Mouse (Mus musculus) hematopoietic stem cell, adult 5-6 weeks (primary cell): ENCODE measurements around the gene Cib1. TPM values are rescaled to one million over a fixed set of nuclear protein-coding genes. Genes with fewer than 3 reads are reported as not detected.
A peak's percentile ranks its signal among the peaks of the same experiment; 100 is the strongest.

Experiments
- ATAC-seq, 2 experiments: fragments of 125-278 bp in 1 of 2; replicated peaks in 1 of 2; 2 replicates each; pipeline ENCODE4 v1.8.0; 2016 to 2017; ENCODE audit warnings: inconsistent platforms in 2 of 2, mild to moderate bottlenecking in 2 of 2, moderate number of reproducible peaks in 2 of 2, low read depth in 1 of 2, moderate TSS enrichment in 1 of 2; ENCODE audit not compliant: low FRiP score in 2 of 2, poor library complexity in 2 of 2, severe bottlenecking in 2 of 2, insufficient read depth in 1 of 2, low TSS enrichment in 1 of 2
- total RNA-seq: library from RNA; stranded (forward); fragments of 172-1452, 232-1000 nt; gene quantifications from 2 replicates; pipeline ENCODE4 v1.2.3, GENCODE M21; 2017

Cib1 gene
- total RNA-seq, 1 experiment from 2014 or later = 29.3 TPM

DNA sequence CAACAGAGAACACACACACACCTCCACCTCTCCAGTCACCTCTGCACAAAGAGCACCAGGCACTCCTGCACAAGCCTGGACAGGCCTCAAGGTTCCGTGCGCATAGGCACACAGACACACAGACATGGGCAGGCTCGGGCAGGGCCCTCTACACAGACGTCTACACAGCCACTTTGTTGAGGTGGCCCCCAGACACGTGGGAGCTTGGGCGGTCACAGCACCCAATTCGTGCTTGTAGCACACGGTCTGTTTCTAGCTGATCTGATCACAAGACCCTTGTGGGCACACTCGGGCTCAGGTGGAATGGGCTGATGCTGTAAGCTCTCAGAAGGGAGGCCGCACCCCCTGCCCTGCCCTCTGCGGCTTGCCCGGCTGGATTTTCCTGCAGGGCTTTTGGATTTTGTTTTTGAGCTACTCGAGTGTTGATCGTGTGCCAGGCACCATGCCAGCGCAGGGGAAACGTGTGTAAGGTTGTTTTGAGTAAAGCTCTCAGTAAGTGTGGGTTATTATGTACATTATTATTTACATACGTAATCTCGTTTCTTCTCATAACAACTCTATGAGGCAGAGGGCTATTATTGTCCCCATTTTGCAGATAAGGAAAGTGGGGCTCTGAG lies 24.5 kb downstream of the Cib1 start:
- no peak for ATAC-seq

DNA sequence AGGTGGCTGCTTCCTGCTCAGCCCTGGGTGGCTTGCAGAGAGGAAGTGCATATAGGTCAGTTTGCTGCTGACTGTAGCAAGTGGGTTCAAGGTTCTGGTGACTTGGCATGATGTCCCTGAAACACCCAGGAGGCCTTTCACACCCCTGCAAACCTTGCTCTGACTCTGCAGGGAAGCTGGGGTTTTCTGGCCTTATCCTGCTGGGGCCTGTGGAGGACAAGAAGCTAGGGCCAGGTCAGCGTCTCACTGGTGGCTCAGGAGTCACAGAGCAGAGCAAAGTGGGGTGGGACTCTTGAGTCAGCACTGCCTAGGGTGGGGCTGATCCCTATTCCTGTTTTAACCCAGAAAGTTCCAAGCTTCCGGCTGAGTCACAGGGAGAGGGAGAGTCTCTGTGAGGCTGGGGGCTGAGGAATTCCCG lies 25.3 kb downstream of the Cib1 start:
- no peak for ATAC-seq

DNA sequence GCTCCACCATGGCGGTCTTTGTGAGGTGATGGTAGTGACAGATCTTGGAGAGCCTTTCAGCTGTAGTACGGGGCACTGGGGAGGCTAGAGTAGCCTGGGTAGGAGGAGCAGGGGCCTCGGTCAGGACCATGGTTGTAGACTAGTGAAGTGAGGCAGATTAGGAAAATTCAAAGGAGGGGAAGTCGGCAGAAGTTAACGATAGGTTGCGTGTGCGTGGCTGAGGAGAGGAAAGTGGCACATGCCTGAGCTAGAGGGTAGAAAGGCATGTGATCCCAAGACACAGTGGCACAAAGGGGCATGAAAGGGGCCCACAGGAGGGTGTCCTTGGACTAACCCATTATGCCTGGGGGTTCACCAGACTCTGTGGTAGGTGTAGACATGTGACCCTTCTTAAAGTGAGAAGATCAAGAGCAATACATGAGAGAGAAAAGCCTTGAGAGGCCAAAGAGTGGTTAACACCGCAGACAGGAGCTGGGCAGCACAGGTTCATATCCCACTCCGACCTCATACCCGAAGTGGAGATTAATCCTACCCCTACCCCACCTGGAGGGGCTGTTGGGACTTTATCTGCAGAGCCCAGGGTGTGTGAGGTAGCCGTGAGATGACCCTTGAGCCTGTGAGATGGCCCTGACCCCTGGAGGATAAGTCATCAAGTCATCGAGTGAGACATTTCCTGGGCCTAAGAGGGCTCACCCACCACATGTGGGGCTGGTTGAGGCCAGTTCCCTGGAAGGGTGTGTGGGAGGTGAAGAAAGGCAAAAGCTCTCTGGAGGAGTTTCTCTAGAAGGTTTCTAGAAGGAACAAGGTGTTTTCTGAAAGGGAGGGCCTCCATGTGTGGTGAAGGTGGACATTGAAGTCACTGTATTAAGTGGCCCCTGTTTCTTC lies 26.7 kb downstream of the Cib1 start:
- ATAC-seq = no peak

DNA sequence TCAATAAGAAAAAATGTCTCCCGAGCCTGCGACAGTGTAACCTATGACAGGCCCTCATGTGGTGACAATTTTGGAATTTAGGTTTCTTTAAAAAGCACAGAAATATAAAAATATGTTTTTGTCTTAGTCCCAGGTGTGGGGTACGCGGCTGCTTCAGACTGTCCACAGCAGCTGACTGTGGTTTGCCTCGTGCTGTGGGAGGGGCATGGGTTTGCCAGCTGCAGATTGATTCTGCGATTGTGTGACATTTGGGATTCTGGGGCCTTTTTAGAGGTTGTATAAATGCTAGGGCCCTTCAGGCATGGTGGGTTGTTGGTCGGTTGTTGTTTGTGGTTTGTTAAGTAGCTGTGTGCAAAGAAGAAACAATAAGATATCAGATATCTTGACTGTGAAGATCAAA lies 27.7 kb downstream of the Cib1 start:
- no peak for ATAC-seq

DNA sequence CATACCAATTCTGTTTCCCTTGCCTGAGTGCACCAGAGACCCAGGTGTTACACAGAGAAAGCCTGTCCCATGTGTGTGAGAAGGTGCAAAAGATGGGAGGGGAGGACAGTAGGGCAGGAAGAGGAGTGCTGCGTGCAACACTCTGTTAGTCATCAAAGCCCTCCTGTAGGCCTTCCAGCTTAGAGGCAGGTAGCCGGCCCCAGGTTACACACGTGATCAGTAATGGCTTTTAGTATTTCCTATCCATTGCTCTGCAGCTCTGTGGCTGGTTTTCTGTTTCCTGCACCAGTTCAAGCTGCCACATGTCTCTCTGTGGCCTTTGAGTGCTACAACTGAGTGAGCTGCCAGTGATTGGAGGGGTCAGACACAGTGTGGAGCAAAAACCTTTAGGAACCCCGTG lies 28.3 kb downstream of the Cib1 start:
- ATAC-seq = no peak

DNA sequence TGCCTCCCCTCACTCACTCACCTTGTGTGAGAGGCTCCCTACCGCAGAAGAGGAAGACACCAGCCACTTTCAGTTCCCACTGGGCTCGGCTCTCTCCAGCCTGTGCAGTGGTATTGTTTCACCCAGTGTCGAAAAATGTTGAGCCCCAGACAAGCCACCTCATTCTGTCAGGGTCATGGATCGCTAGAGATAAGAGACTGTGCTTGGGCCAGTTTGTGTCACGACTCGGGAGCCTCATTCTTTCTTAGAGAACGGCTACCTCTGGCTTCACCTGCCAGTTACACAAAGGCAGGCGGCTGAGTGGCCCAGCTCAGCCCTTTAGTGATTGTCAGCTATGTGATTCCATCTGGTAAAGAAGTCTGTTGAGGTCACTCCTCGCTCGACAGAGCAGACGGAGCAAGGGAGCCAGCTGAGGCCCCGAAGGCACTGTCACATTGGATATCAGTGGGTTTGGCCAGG lies 28.9 kb downstream of the Cib1 start:
- ATAC-seq = peak; percentile 48 to 58

DNA sequence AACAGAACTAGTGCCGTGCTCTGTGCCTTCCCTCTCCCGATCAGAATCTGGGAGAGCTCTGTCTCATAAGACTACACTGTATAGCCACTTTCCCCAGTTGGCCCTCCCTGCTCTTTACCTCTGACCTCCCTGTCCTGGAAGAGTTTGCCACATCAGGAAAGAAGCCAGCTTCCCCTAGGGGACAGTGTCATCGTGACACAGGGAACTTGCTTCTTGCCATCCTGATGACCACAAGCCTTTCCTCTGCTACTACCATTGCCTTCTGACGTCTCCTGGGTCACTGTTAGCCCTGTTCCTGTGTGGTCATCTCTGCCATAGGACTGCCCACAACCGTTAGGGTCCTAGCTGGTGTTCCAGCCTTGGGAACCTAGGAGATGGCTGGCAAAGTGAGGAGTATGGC lies 29.7 kb downstream of the Cib1 start:
- no peak; a peak in 1 of 4 replicates for ATAC-seq

DNA sequence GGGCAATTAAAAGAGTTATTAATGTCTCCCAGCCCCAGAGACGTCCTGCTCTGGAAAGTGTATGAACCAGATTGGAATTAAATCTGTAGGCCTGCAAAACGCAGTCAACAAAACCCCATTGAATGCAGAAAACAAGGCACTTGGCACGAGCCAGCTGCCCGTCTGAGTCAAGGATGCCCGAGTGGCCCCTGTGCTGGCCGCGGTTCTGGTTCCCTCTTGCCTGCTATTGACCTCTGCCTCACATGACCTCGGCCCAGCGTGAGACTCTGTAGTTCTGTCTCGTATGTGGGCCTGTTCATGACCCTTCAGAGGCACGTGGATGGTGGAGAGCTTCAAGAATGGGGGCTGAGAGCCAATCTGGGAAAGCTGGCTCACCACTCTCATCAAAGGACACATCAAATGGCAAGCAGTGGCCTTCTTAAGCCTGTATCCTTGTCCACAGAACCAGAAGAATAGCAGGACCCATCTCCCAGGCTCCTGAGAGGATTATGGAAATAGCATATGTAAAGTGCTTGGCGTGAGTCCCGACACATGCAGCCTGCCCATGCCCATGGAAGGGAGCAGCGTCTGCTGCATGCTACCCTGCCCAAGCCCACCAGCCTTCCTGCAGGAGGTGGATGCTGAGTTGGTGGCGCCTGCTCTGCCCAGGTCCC lies 30.6 kb downstream of the Cib1 start:
- ATAC-seq = no peak

DNA sequence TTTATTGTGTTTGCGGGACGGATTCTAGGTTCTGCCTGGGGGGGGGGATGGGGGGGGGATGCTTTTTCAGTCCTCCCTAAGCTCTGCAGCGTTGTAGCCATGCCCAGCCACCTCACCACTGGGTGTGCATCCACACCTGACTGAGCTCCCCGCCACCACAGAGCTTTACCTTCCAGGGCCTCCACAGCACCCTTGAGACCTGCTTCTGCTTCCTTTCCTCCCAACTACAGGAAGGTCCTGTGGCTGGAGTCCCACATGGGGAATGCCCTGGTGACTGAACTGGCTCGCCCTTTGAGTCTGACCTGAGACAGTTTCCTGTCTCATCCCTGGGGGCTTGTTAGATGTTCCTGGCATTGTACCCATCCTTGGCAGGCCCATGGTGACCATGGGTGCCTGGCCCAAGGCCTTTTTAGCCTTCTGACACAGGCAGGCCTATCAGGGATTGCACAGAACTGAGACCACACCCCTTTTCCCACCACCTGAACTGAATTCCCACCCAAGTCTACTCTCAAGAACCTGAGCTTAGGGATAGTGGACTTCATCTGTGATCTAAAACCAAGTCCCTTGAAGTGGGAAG lies 31.6 kb downstream of the Cib1 start:
- ATAC-seq = no peak

DNA sequence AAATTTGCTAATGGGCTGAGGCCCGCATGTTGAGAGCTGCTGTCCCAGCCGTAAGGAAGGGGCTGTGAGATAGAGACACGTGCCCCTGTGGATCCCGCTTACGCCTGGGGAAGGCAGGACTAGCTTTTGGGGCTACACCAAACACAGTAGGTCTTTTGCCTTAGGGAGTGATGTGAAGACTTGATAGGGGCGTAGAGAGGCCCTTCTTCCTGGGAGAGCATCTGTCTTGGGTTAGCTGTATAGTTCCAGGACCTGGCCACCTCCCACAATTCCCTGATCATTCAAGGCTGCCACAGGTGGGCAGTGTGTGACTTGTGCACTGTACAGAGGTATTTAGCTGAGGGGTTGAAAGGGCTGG lies 32.0 kb downstream of the Cib1 start:
- no peak for ATAC-seq

DNA sequence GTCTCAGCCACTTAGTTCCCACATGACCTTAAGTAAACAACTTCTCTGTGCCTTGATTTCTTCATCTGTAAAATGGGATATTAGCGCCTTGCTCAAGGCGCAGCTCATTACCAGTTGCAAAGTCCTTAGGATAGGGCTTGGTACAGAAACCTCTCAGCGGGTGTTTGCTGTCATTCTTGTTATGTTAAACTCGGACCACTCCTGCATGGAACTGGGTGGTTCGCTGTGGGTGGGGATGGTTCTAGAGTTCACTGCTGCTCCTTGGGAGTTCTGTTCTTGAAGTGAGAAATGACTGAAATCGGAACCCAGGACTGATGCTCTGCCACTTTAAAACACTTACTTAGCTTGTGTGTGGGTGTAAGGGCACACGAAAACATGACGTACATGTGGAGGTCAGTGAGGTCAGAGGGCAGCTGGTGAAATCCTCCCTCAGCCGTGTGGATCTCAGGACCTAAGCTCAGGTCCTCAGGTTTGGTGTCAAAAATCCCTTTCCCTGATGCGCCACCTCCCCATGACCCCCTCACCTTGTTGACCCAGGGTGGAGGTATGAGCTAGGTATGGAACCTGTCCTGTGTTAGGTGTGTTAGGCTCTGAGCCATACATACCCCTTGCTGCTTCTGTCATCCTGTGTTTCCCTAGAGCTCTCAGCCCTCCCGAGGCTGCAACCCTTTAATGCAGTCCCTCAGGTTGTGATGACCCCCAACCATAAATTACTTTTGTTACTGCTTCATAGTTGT lies 32.6 kb downstream of the Cib1 start:
- no peak for ATAC-seq

DNA sequence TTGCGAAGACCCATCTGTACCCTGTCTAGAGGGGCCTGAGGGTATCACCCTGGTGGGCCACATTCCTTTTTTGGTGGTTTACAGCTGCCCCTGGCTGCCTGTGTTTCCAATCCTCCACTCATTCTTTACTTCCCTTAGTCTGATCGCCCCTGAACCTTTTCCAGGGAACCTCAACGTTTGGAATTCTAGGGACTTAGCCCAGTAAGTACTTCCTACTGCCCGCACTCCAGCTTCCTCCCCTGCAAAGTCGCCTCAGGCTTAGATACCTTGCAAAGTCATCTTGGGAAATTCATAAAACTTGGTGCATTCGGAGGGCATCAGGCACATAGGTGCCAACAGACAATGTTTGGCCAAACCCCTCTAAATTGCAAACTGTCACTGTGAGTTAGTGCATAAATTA lies 33.3 kb downstream of the Cib1 start:
- no peak for ATAC-seq

DNA sequence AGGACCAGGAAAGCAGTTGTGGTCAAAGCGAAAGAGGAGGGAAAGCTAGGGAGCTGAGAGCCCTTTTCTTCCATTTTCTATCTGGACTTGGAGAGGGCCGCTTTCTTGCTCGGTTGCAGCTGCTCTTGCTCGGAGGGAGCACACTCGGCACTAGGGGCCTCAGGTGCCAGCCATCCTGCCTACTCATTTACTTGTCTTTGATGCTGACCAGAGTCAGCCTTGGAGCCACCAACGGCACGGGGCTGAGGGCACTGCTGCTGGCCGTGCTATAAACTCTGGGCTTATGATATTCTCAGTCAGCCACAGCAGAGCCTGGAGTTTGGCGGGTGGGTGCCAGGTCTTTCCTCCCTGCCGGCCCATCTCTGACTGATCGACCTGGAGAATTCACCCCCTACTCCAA lies 33.8 kb downstream of the Cib1 start:
- peak in 1 of 2 experiments; percentile 4; a peak in 1 of 4 replicates for ATAC-seq

DNA sequence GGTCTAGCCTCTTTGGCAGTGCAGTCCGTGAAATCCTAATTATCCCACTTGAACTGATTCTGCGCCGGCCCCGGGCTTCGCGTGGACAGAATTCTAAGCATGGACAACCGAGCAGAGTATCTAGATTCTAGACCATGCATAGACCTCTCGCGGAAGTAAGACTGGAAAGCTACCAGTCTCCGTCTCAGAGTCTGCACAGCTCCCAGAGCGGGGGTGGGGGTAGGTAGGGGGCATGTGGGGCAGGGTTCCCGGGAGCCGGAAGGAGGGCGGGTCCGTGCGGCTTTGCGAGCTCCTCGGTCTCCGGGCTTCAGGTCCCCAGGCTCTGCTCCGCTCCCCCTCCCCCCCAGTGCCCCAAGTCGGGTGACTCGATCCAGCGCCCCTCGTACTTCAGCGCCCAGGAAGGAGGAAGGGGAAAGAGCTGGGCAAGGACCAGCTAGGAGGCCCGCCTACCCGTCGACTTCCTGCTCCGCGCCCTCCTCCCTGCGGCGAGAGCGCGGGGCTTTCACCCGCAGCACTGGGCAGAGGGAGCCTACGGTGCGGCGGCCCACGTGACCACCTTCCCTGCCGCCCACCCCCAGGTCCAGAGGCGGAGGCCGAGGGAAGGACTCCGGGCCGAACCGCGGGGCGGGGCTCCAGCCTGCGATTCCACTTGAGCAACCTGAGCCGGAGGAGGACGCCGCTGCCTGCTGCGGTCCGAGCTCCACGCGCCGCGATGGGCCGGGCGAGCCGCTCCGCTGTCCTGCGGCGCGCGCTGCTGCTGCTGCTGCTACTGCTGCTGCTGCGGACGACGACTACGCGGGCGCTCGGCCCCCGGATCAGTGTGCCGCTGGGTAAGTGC lies 34.5 kb downstream of the Cib1 start:
- ATAC-seq = peak; percentile 68 to 70

DNA sequence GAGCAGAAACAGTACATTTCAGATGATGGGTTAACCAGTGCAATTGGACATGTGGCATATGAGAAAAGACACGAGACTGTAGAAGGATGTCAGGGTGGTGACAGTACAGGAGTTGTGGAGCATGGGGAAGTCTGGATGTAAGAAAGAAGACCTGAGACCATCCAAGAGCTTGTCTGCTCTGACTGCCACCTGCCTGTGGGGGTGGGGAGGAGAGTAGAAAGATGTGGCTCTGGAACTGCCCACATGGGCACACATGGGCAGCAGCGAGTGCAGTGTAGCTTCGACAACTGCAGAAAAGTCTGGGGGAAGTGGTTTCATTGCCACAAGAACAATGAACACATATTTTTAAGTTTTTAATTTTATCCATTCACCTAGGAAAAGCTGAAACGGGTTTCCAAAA lies 35.2 kb downstream of the Cib1 start:
- no peak for ATAC-seq

DNA sequence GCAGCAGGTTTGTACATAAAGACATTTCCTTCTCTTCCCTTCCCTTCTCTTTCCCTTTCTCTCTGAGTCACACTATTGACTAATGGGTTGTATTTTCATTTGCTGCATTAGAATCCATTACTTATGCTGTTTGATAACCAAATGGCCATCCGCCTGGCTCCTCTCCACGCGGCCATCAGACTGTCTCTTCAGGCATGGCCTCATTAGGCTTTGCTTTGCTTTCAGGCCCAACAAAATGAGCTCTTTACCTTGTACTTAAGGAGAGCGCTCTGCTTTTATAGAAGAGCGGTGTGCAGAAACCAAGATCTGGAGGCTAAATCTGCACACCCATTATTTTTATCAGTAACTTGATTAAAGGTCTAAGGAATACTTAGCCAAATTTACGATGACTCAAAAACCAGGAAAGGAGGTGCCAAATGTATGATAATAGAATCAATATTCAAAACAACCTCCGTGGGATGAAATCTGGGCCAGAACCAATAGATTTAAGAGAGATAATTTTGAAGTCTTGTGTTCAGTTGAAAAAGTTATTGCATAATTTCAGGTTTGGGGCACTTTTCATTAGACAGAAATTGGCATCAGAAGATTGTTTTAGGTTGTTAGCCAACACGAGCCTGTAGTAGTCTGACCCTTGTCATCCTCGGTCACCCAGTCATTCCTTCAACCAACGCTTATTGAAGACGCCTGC lies 36.9 kb downstream of the Cib1 start:
- ATAC-seq = no peak
